Mouse (Mus musculus): Measurements from ENCODE around the gene Tmem255b. TPM values are rescaled to one million over a fixed set of nuclear protein-coding genes. Genes with fewer than 3 reads are reported as not detected.
A peak's percentile ranks its signal among the peaks of the same experiment; 100 is the strongest.

Tmem255b gene
- polyA plus RNA-seq, 1 experiment: 11.0 TPM

DNA sequence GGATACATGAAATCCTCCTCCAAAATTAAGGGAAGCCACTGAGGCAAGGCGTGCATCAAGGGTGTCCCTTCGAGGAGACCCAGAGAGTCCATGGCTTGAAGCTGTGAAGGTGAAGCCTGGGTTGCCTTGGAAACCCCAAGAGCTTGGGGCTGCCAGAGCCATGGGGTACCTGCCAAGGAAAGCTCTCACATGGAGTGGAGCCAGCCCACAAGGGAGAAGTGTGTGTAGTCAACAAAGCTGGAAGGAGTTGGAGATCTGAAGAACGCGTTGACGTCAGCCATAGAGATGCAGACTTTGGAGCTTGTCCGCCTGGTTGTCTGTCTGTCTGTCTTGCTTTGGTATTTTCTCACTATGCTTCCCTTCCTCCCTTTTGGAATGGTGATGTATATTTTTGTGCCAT, 14.0 kb upstream of the Tmem255b start:
- WGBS: 89% methylated on average over 6 of the region's 6 CpGs
- no peak overlapping the region for H3K27ac ChIP-seq (ENCODE audit: insufficient read depth, low read depth, low read length)

DNA sequence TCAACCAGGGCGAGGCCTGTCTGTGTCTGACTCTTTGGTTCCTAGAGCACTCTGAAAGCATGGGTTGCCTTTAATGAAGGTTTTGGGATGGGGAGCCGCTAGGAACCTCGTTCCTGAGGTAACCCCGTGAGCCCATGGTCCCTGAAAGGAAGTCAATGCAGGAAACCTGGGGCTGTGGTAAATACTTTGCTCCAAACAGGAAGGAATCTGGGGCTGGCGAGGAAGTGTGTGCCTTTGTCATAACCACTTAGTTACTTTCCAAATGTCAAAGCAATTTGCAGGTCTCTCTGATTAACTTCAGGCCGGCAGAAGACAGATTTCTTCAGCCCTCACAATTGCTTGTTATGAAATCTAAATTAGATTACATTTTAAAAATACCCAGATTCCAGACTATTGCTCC, 7.6 kb upstream of the Tmem255b start:
- TF ChIP-seq CTCF (IDR thresholded peaks at IDR 0.05; ENCODE audit: extremely low read depth, insufficient read length, insufficient replicate concordance, low read depth, low read length) (no peak), POLR2A (IDR thresholded peaks at IDR 0.05; ENCODE audit: low read depth, low read length) (no peak)
- H3K4me3 ChIP-seq (ENCODE audit: low read depth, low read length): no peak overlapping the region
- H3K36me3 ChIP-seq (ENCODE audit: control insufficient read depth, insufficient read depth, low read length): no peaks in the 10 kb centered on the region
- H3K4me1 ChIP-seq (ENCODE audit: control insufficient read depth, insufficient read depth, insufficient read length, low read length): no peaks in the 10 kb centered on the region
- no peaks in the 10 kb centered on the region for H3K27me3 ChIP-seq (ENCODE audit: control insufficient read depth, insufficient read depth, low read length)
- H3K27ac ChIP-seq (ENCODE audit: insufficient read depth, low read depth, low read length): no peak overlapping the region
- WGBS: 63% methylated on average over 6 of the region's 6 CpGs

More for the DNA sequence above, 14.0 kb upstream of the Tmem255b start:
- TF ChIP-seq POLR2A (IDR thresholded peaks at IDR 0.05; ENCODE audit: low read depth, low read length) (no peak), CTCF (IDR thresholded peaks at IDR 0.05; ENCODE audit: extremely low read depth, insufficient read length, insufficient replicate concordance, low read depth, low read length) (no peak)
- Histone ChIP-seq H3K4me1 (ENCODE audit: control insufficient read depth, insufficient read depth, insufficient read length, low read length) (no peaks in the 10 kb centered on the region), H3K27me3 (ENCODE audit: control insufficient read depth, insufficient read depth, low read length) (no peaks in the 10 kb centered on the region), H3K36me3 (ENCODE audit: control insufficient read depth, insufficient read depth, low read length) (no peaks in the 10 kb centered on the region), H3K4me3 (ENCODE audit: low read depth, low read length) (no peak overlapping the region)

DNA sequence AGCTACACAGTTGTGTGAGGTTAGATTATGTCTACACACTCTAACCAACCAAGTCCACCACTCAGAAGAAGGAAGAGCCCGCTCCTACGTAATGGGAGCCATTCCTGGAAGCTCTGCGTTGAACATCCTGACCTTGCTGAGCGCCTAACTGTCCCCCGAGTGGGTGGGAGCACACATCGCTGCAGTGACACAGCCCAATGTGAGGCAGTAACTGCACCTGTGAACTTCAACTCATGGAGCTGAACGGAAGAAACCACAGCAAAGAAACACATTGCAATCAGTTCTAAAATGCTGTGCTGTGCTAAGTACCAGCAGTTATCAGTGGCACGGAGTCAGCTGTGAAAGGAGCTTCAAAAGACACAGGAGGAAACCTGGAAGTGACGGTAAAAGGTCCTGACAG, 6.8 kb upstream of the Tmem255b start:
- H3K27ac ChIP-seq (ENCODE audit: insufficient read depth, low read depth, low read length): 0 out of 2 replicates have a peak overlapping the region, but pooled peaks have one; percentile 33
- 63% methylated on average over 9 of the region's 9 CpGs for WGBS
- H3K4me1 ChIP-seq (ENCODE audit: control insufficient read depth, insufficient read depth, insufficient read length, low read length): no peaks in the 10 kb centered on the region
- H3K27me3 ChIP-seq (ENCODE audit: control insufficient read depth, insufficient read depth, low read length): no peaks in the 10 kb centered on the region
- TF ChIP-seq POLR2A (IDR thresholded peaks at IDR 0.05; ENCODE audit: low read depth, low read length) (no peak), CTCF (IDR thresholded peaks at IDR 0.05; ENCODE audit: extremely low read depth, insufficient read length, insufficient replicate concordance, low read depth, low read length) (no peak)
- H3K4me3 ChIP-seq (ENCODE audit: low read depth, low read length): no peak overlapping the region
- no peaks in the 10 kb centered on the region for H3K36me3 ChIP-seq (ENCODE audit: control insufficient read depth, insufficient read depth, low read length)

DNA sequence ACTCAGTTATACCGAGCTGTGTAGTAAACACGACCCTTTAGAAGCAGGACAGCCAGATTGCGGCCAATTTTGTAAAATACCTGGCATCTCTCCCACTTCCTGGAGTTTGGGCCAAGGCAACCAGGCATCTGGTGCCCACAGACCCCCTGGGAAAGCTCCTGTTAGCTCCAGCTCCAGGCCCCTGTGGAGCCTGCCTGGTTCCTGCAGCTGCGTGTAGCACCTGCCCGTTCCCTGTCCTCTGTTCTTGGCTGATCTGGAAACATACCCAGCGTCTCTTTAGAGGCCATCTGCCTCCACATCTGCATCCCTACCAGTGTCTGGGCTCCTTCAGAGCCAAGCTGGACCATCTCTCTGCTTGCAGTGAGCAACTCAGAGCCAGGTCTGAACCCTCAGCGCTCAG, 4.6 kb upstream of the Tmem255b start:
- Histone ChIP-seq H3K36me3 (ENCODE audit: control insufficient read depth, insufficient read depth, low read length) (no peaks in the 10 kb centered on the region), H3K27ac (ENCODE audit: insufficient read depth, low read depth, low read length) (peak overlapping the region; percentile 73), H3K4me3 (ENCODE audit: low read depth, low read length) (peak overlapping the region; percentile 25), H3K27me3 (ENCODE audit: control insufficient read depth, insufficient read depth, low read length) (peaks cover 8% of the 10 kb centered on the region), H3K4me1 (ENCODE audit: control insufficient read depth, insufficient read depth, insufficient read length, low read length) (no peaks in the 10 kb centered on the region)
- WGBS: 41% methylated on average over 7 of the region's 7 CpGs
- no peak for TF ChIP-seq CTCF (IDR thresholded peaks at IDR 0.05; ENCODE audit: extremely low read depth, insufficient read length, insufficient replicate concordance, low read depth, low read length)
- TF ChIP-seq POLR2A (IDR thresholded peaks at IDR 0.05; ENCODE audit: low read depth, low read length): no peak

DNA sequence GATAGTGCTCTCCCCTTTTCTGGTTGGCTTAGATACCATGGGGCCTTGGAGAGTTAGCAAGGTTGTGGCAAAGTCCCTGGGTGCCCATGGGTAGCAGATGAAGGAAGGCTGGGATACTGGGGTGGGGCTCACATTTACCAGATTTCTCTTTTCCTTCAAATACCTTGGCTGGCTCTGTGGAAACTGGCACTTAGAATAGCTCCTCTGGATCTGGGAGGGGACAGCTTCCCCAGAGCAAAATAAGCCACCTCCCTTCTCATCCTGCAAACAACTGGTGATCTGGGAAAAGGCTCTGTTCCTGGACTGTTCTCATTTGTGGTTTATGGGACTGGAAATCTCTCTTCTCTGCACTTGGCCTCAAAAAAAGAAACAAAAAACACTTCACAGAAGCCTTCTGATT, 4.1 kb upstream of the Tmem255b start:
- H3K36me3 ChIP-seq (ENCODE audit: control insufficient read depth, insufficient read depth, low read length): no peaks in the 10 kb centered on the region
- peak overlapping the region; percentile 25 for H3K4me3 ChIP-seq (ENCODE audit: low read depth, low read length)
- TF ChIP-seq CTCF (IDR thresholded peaks at IDR 0.05; ENCODE audit: extremely low read depth, insufficient read length, insufficient replicate concordance, low read depth, low read length) (no peak), POLR2A (IDR thresholded peaks at IDR 0.05; ENCODE audit: low read depth, low read length) (no peak)
- H3K27me3 ChIP-seq (ENCODE audit: control insufficient read depth, insufficient read depth, low read length): peaks cover 12% of the 10 kb centered on the region
- peak overlapping the region; percentile 73 for H3K27ac ChIP-seq (ENCODE audit: insufficient read depth, low read depth, low read length)
- no peaks in the 10 kb centered on the region for H3K4me1 ChIP-seq (ENCODE audit: control insufficient read depth, insufficient read depth, insufficient read length, low read length)

DNA sequence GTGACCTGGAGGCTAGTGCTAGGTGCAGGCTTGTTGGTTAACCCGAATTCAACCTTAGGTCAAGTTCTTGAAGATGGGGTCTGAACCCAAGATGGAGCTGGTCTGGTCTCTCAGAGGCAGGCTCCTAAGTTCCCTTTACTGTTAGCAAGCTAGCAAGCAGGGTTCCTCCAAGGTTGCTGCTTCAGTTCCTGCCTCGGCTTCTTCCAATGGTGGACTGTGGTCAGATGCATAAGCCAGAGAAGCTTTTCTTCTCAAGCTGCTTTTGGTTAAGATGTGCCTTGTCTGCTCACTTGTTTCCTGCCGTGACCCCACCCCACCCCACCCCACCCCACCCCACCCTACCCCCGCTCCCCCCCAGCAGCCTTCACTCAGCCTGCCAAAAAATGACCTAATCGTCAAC, 1.9 kb upstream of the Tmem255b start:
- WGBS: 58% methylated on average over 5 of the region's 5 CpGs
- Histone ChIP-seq H3K27me3 (ENCODE audit: control insufficient read depth, insufficient read depth, low read length) (peaks cover 25% of the 10 kb centered on the region), H3K4me1 (ENCODE audit: control insufficient read depth, insufficient read depth, insufficient read length, low read length) (no peaks in the 10 kb centered on the region), H3K36me3 (ENCODE audit: control insufficient read depth, insufficient read depth, low read length) (no peaks in the 10 kb centered on the region), H3K27ac (ENCODE audit: insufficient read depth, low read depth, low read length) (no peak overlapping the region), H3K4me3 (ENCODE audit: low read depth, low read length) (no peak overlapping the region)
- no peak for TF ChIP-seq CTCF (IDR thresholded peaks at IDR 0.05; ENCODE audit: extremely low read depth, insufficient read length, insufficient replicate concordance, low read depth, low read length)
- TF ChIP-seq POLR2A (IDR thresholded peaks at IDR 0.05; ENCODE audit: low read depth, low read length): no peak

DNA sequence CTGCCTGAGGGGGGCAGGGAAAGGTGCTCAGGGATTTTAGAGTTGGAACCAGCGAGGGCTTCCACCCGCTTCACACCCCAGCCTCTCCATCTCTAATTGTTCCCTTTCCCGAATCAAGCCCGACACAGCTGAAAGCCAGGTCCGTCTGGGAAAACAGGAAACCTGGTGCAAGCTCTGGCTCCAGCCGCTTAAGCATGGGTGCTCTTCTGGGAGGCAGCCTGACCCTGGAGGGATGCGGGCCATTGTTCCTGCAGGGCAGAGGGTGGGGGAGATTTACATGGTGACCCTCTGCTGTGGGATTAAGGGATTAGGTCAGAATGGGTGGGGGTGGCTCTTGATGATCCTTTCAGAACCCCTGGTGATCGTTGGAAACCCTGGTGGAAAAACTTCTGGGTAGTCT, 1.1 kb downstream of the Tmem255b start:
- H3K27me3 ChIP-seq (ENCODE audit: control insufficient read depth, insufficient read depth, low read length): peaks cover 25% of the 10 kb centered on the region
- no peaks in the 10 kb centered on the region for H3K4me1 ChIP-seq (ENCODE audit: control insufficient read depth, insufficient read depth, insufficient read length, low read length)
- H3K4me3 ChIP-seq (ENCODE audit: low read depth, low read length): peak overlapping the region; percentile 24; the same call in 1 of the 2 replicates
- WGBS: 8% methylated on average over 8 of the region's 8 CpGs
- peak overlapping the region; percentile 32; the same call in 1 of the 2 replicates for H3K27ac ChIP-seq (ENCODE audit: insufficient read depth, low read depth, low read length)
- TF ChIP-seq POLR2A (IDR thresholded peaks at IDR 0.05; ENCODE audit: low read depth, low read length) (no peak), CTCF (IDR thresholded peaks at IDR 0.05; ENCODE audit: extremely low read depth, insufficient read length, insufficient replicate concordance, low read depth, low read length) (no peak)
- no peaks in the 10 kb centered on the region for H3K36me3 ChIP-seq (ENCODE audit: control insufficient read depth, insufficient read depth, low read length)

Measured in small intestine, adult 2 months (tissue).